Mouse (Mus musculus) T-cell, adult 2 months (primary cell): Measurements from ENCODE around the gene Abca14.

Source experiments
- DNase-seq: peaks from one replicate; pipeline ENCODE4 v3.0.0; 2022; ENCODE audit warnings: low spot score

Gene Abca14

GRCm38 (mm10) chr7:120203789-120204188 is at the start of gene Abca14:
Abca14 (plus strand) TSS chr7:120203961.
- no peak for DNase-seq

GRCm38 (mm10) chr7:120156841-120157409 is 46.8 kb upstream of the Abca14 start:
- DNase-seq: no peak

GRCm38 (mm10) chr7:120157575-120158061 is 46.1 kb upstream of the Abca14 start:
- DNase-seq: no peak

GRCm38 (mm10) chr7:120158121-120158613 is 45.6 kb upstream of the Abca14 start:
- no peak for DNase-seq

GRCm38 (mm10) chr7:120163581-120164251 is 40.0 kb upstream of the Abca14 start:
- DNase-seq: no peak

GRCm38 (mm10) chr7:120172188-120172700 is 31.5 kb upstream of the Abca14 start:
- no peak for DNase-seq

- no peak for DNase-seq
These were observed 30.0 kb upstream of the Abca14 start, which contains the start of gene Anks4b for GRCm38 (mm10) chr7:120173603-120174244. Anks4b (plus strand) TSS chr7:120173858.

- DNase-seq: no peak
These were observed 28.8 kb upstream of the Abca14 start for GRCm38 (mm10) chr7:120174723-120175504.

GRCm38 (mm10) chr7:120177611-120178010 is 26.1 kb upstream of the Abca14 start:
- no peak for DNase-seq

- DNase-seq: no peak
These were observed 24.8 kb upstream of the Abca14 start for GRCm38 (mm10) chr7:120178935-120179334.

GRCm38 (mm10) chr7:120180547-120180946 is 23.2 kb upstream of the Abca14 start:
- DNase-seq: no peak

GRCm38 (mm10) chr7:120181401-120182230 is 22.1 kb upstream of the Abca14 start:
- DNase-seq: no peak

GRCm38 (mm10) chr7:120182891-120183290 is 20.9 kb upstream of the Abca14 start:
- no peak for DNase-seq

GRCm38 (mm10) chr7:120188946-120189345 is 14.8 kb upstream of the Abca14 start:
- DNase-seq: no peak

GRCm38 (mm10) chr7:120189369-120190149 is 14.2 kb upstream of the Abca14 start:
- DNase-seq: no peak

- no peak for DNase-seq
These were observed 13.6 kb upstream of the Abca14 start for GRCm38 (mm10) chr7:120190150-120190665.

GRCm38 (mm10) chr7:120192207-120192606 is 11.6 kb upstream of the Abca14 start:
- DNase-seq: no peak

- no peak for DNase-seq
These were observed 10.9 kb upstream of the Abca14 start for GRCm38 (mm10) chr7:120192816-120193215.

- DNase-seq: no peak
These were observed 8.6 kb upstream of the Abca14 start for GRCm38 (mm10) chr7:120195207-120195606.

- DNase-seq: no peak
These were observed 2.5 kb upstream of the Abca14 start for GRCm38 (mm10) chr7:120201231-120201744.
